Mouse (Mus musculus): ENCODE measurements around the gene Pqlc2. TPM values are rescaled to one million over a fixed set of nuclear protein-coding genes. Genes with fewer than 3 reads are reported as not detected.

Gene Pqlc2
- 55.6 and 61.1 TPM in 2 replicates for polyA plus RNA-seq (2012; rRNA removed)

DNA sequence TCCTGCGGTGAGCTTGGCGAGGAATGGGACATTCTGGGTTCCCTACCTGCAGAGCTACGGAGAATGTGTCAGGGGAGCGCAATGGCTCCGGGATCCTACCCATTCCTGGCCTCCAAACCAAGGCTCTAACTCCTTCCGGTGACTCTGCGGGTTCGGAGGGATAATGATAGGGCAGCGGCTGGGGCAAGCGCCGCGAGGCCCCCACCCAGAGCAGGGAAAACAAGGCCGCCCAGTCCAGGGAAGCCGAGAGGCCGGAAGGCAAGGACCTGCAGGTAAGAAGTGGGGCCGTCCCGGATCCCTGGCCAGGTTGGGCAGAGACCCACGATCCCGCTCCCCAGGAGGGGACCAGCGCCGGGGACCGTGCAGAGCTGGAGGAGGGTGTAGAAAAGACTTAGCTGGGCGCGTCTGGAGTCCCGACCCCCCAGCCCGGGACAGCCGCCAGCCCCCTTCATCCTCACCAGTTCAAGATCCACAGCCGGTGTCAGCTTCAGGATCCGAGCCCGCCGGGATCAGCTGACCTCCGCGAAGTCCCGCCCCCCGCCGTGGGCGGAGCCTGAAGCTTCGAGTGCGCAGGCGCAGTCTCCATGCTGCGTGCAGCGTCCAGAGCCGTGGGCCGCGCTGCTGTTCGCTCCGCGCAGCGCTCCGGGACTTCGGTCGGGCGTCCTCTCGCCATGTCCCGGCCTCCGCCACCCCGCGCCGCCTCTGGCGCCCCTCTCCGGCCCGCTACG, at the start of gene Pqlc2, which contains the start of gene Akr7a5:
Gene Pqlc2, minus strand, starts transcription at position 538 of the 728 bp plus-strand sequence.
Gene Akr7a5, plus strand, starts transcription at position 574 of the 728 bp plus-strand sequence.
- DNase-seq (ENCODE audit: low read depth) = no peak

DNA sequence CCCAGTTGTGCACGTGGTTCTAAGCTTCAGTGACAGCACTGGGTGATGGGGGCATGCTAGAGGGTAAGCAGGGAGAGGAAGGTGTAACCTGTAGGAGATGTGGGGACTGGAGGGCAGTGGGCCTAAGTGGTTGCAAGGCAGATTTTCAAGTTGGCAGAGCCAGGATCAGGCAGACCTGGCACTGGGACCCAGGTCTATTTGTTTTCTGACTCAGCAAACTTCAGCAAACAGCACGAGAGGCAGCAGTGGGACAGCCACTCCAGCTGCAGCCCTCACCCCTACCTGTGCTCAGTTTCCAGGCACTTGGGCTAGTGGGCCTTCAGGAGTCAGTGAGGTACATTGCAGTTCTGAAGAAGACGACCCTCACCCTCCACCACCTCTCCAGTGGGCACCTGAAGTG, 46.7 kb upstream of the Pqlc2 start:
- DNase-seq (ENCODE audit: low read depth) = no peak

DNA sequence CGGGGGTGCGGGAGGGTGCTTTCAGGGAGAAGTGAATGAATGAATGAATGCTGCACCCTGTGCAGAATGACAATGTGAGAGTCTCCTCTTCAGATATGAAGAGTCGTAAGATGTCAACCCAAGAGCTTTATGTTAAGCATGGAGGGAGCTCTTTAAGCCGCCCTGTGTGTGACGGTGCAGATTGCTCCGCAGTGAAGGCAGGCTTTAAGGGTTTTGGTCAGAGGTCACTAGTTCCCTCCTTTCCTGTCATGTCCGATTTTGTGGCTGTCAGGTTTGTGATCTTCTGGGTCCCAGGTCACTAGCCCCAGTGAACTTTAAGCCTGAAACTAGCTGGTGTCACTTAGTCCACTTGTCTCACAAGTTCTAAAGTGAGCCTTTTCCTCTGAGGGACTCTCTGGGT, 42.3 kb upstream of the Pqlc2 start:
- DNase-seq (ENCODE audit: low read depth) = no peak

DNA sequence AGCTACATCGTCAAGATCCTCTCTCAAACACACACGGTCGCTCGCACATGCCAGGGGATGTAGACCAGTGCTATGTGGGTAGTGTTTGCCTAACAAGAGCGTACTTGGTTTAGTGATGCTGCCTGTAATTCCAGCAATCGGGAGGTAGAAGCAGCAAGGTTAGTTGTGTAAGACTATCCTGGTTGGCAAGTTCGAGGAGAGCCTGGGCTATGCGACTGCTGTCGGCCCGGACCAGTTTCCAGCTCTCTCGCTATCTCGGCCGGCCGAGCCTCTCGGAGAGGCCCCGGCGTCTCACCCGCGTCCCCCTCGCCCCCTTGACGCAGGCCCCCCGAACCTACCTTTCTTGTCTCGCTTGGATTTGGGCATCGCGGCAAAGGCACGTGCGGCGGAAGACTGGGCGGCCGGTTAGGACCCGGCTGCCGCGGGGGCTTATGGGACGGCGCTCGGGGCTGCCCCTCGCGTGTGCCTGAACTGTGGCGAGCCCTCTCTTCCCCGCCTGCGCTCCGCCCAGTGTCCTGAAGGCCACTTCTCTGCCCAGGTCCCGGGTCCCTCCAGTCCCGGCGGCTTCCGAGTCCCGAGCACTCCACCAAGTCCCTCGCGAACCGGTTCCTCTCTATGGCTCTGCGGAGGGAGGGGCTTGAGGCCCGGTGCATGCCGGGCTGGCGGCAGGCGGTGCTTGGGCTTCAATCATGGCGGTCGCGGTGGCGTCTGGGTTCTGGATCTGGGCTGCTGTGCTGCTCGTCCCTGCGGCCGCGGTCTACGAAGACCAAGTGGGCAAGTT, 41.6 kb upstream of the Pqlc2 start, which contains the start of the genes Mrto4, Emc1 and Ubr4:
Gene Mrto4, minus strand, starts transcription at position 646 of the 781 bp plus-strand sequence.
Gene Emc1, plus strand, starts transcription at position 657 of the 781 bp plus-strand sequence.
Gene Ubr4, plus strand, starts transcription at position 679 of the 781 bp plus-strand sequence.
- no peak for DNase-seq (ENCODE audit: low read depth)

- DNase-seq (ENCODE audit: low read depth) = no peak
Observed at GRCm38 (mm10) chr4:139345416-139346019, 35.0 kb upstream of the Pqlc2 start.

- DNase-seq (ENCODE audit: low read depth) = no peak
Observed at GRCm38 (mm10) chr4:139343718-139344117, 33.2 kb upstream of the Pqlc2 start.

DNA sequence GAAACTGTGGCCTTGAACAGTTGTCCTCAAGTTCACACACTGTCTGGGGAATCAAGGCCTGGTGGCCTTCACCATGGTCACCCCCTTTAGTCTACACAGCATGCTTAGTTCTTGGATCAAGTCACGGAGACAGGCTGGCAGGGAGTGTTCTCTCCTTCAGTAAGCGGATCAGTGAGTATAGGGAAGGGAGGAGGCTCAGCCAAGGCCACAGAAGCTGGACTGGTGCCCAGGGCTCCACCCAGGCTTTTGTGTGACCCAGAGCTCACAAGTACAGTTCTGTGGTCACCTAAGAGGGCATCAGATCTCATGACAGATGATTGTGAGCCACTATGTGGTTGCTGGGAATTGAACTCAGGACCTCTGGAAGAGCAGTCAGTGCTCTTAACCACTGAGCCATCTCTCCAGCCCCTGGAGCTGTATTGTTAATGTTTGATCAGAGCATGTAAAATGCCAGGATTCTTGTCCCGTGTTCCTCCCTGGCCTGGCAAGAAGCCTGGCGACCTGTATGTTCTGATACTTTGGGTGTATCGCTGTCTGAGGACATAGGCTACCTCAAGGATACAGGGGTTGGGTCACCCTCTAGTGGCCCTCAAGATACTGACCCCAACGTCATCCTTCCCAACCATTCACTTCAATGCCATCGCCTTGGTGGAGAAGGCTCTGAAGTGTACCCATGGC, 31.2 kb upstream of the Pqlc2 start:
- no peak for DNase-seq (ENCODE audit: low read depth)

- DNase-seq (ENCODE audit: low read depth) = no peak
Observed at GRCm38 (mm10) chr4:139340835-139341234, 30.3 kb upstream of the Pqlc2 start.

- no peak for DNase-seq (ENCODE audit: low read depth)
Observed at GRCm38 (mm10) chr4:139338145-139338544, 27.6 kb upstream of the Pqlc2 start.

GRCm38 (mm10) chr4:139336822-139337483, 26.4 kb upstream of the Pqlc2 start:
- no peak for DNase-seq (ENCODE audit: low read depth)

GRCm38 (mm10) chr4:139335507-139335906, 25.0 kb upstream of the Pqlc2 start:
- DNase-seq (ENCODE audit: low read depth) = no peak

DNA sequence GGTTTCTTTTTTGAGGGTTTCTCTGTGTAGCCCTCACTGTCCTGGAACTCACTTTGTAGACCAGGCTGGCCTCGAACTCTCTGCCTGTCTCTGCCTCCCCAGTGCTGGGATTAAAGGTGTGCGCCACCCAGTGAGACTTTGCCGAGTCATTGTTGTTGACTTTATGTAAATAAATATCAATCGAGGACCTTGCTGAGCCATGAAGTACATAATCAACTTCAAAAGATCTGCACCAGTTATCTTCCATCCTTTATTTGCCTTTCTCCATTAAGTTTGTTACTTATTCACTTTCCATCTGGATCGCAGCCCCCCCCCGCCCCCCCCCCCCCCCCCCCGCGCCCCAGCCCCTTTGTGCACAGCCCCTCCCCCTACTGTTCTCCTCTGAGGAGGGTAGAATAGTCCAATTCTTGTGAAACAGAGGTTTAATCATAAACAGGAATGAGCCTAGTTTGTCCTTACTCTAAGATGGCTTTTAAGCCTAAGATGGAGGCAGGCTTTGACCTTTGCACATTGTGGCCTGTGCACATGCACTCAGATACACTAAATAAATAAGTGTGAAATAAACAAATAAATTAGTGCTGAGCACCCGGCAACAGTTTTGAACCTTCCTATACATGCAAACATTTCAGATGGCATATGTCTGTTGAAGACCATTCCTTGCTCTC, 24.3 kb upstream of the Pqlc2 start:
- DNase-seq (ENCODE audit: low read depth) = no peak

- no peak for DNase-seq (ENCODE audit: low read depth)
Observed at GRCm38 (mm10) chr4:139330605-139331004, 20.1 kb upstream of the Pqlc2 start.

DNA sequence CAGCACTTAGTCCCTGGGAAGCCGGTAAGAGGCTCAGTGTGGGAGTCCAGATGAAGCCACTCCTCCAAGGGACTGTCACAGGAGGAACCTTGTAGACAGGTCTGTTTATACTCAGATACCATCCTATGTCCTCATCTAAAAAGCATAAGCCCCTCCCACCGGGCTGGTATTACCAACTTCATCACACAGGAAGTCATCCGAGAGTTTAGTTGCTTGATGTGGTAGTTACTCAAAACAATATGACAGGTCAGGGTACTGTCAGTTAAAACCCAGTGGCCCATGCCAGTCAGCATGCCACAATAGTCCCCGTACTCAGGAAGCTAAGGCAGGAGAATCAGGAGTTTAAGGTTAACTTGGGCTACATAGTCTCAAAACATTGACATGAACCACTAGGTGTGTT, 9.2 kb upstream of the Pqlc2 start:
- no peak for DNase-seq (ENCODE audit: low read depth)

GRCm38 (mm10) chr4:139318449-139318848, 7.9 kb upstream of the Pqlc2 start:
- DNase-seq (ENCODE audit: low read depth) = no peak

GRCm38 (mm10) chr4:139312632-139313031, 2.1 kb upstream of the Pqlc2 start:
- DNase-seq (ENCODE audit: low read depth) = no peak

DNA sequence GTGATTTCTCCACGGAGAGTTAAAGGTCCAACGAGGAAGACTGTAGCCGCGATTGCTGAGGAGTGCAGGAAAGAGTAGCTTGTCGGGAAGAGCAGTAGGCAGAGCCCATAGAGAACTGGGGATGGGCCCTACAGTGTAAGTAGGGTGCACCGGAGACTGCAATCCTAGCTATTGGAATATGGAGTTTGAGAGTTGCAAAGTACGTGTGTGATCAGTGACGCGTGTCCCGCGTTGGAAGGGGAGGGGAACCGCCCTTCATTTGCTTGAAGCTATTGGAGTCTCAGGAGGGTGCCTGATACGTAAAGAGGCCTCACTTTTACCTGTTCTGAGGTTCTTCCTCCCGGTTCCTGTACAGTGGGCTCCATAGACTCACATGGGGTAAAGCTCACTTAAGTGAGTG, 1.2 kb upstream of the Pqlc2 start:
- DNase-seq (ENCODE audit: low read depth) = no peak

DNA sequence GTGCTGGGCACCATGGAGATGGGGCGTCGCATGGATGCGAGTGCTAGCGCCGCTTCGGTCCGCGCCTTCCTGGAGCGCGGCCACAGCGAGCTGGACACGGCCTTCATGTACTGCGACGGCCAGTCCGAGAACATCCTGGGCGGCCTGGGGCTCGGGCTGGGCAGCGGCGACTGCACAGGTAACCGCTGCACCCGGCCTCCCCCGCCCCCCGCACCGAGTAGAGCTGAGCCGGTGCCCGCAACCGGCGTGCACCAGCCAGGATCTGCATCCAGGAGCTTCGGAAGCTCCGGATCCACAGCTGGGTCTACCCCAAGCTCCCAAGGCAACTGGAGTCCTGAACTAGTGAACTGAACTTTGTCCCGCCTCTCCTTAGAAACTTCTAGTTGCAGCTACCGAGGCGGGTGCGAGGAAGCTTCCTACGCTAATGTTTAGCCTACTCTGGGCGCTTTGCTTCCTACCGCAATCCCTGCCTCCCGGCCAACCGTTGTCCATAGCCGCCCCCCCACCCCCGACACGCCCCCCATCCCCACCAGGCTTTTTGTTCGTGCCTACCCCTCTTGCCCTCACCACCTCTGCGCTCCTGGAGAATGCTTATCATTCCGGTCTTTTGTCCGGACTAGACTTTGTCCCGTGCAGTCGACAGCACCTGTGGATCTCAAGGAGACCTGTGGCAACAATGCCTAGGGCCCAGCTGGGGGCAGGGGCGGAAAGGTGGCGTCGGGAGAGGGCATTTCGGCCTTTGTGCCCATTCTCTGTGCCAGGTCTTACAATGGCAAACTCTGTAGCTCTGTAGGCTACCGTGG, 592 bp upstream of the Pqlc2 start:
- DNase-seq (ENCODE audit: low read depth) = no peak

DNA sequence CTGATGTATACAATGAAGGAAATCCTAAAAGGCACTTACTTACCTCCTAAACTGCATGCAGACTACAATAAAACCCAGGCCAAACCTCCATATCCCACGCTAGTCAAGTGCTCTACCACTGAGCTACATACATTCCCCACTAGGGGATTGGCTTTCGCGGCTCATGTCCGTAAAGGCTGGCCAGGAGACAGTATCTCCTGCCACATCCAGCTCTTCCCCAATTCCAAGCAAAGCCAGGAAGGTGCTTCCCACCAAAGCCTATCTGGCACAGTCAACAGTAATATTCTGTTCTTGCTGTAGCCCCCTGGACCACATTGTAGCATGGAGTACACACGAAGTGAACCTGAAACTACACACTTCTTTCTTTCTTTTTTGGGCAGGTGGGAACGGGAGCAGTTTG, 857 bp downstream of the Pqlc2 start:
- DNase-seq (ENCODE audit: low read depth) = no peak

DNA sequence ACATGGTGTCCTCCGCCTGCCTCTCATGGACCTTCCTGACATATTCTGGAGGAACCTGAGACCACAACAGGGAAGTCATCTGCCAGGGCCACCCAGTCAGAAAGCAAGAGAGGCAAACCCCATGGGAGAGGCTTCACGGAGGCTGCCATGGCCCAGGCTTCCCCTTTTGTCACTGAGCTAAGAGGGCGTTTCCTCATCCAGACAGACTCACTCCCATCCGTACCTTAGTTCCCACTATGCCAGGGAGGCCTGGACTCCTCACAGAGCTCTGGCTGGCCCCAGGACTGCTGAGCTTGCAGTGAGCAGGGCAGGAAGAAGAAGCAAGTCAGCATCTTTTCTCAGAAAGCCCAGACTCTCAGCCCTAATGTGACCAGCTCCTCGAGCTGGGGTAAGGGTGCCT, 2.6 kb downstream of the Pqlc2 start:
- DNase-seq (ENCODE audit: low read depth) = no peak
